Mouse (Mus musculus) embryonic fibroblast, embryonic 13.5 days (primary cell): Measurements from ENCODE around the gene Zfyve9.

Source experiments
- CTCF ChIP-seq: IDR thresholded peaks from 2 replicates; pipeline ENCODE4 v1.5.1; 2011; ENCODE audit warnings: mild to moderate bottlenecking, control low read depth, low read length, moderate library complexity, borderline replicate concordance; ENCODE audit not compliant: insufficient read depth
- POLR2A ChIP-seq: IDR thresholded peaks from 2 replicates; pipeline ENCODE4 v1.6.1; 2011; ENCODE audit warnings: low read depth, mild to moderate bottlenecking, control low read depth, low read length, moderate library complexity

- TF ChIP-seq POLR2A, result no peak
- TF ChIP-seq CTCF, result no peak
Observed at GRCm38 (mm10) chr4:108593376-108593775, 187.2 kb downstream of the Zfyve9 start.
